9 mouse cellular contexts compared by ENCODE assay signal in genomic region chr13:69459657-69460458, GRCm38 (mm10).
A peak's percentile ranks its signal among the peaks of the same experiment; 100 is the strongest.
DNase-seq lines count a peak whose midpoint lies in the region; ATAC-seq and TF ChIP-seq lines count a peak whose summit lies in the region.
"Had no signal": no experiment of that assay in that cellular context is flagged by ENCODE, and none has a peak within 500 bp of the region (broad histone marks: within the 10 kb centered on the region; RNA-seq: fewer than 3 reads in every experiment).

No protein-coding gene starts in this region.

- no peaks in the 10 kb centered on the region for H3K9me3 ChIP-seq in hindbrain, embryonic 11.5 days (ENCODE audit: control insufficient read depth, low read length)
- no peaks in the 10 kb centered on the region for H3K9me3 ChIP-seq in hindbrain, embryonic 12.5 days (replicated peaks)
- no peaks in the 10 kb centered on the region for H3K9me3 ChIP-seq in ES-E14 (ENCODE audit: control insufficient read depth, insufficient read depth, low read depth, low read length)
- no peaks in the 10 kb centered on the region; the same call in 1 of the 2 replicates for H3K9me3 ChIP-seq in neural tube, embryonic 11.5 days (ENCODE audit: control insufficient read depth, low read length)
- H3K9me3 ChIP-seq: limb, embryonic 15.5 days had no signal

- DNase-seq in hindbrain, embryonic 11.5 days (ENCODE audit: low spot score), result peak; percentile 68
- no peak for DNase-seq in ES-E14 (ENCODE audit: low read depth, low spot score)
- DNase-seq in cerebellum, postnatal 25 days, result peak; percentile 41 to 68
- DNase-seq in gastrocnemius, postnatal 4 days (ENCODE audit: low spot score in 2 of 2), result peak; percentile 40 to 59
- DNase-seq in left cerebral cortex, adult 18-20 months (ENCODE audit: low spot score in 2 of 2), result peak; percentile 80 to 83
- DNase-seq in neural tube, embryonic 11.5 days (ENCODE audit: low spot score), result peak; percentile 71

- no peak overlapping the region for H3K4me3 ChIP-seq in hindbrain, embryonic 11.5 days (ENCODE audit: low read depth, low read length)
- no peak overlapping the region for H3K4me3 ChIP-seq in hindbrain, embryonic 12.5 days
- H3K4me3 ChIP-seq in ES-E14 (ENCODE audit: insufficient read depth in 1 of 2, low read depth in 1 of 2, low read length in 2 of 2, poor library complexity in 1 of 2, severe bottlenecking in 1 of 2), result no peak overlapping the region
- H3K4me3 ChIP-seq in neural tube, embryonic 11.5 days (ENCODE audit: low read depth, low read length), result no peak overlapping the region
- H3K4me3 ChIP-seq: limb, embryonic 15.5 days had no signal

- H3K9ac ChIP-seq in hindbrain, embryonic 11.5 days (ENCODE audit: low read depth, low read length), result no peak overlapping the region
- H3K9ac ChIP-seq in hindbrain, embryonic 12.5 days, result no peak overlapping the region
- H3K9ac ChIP-seq in ES-E14 (ENCODE audit: insufficient read depth, low read depth, low read length, poor library complexity, severe bottlenecking), result no peak overlapping the region
- no peak overlapping the region for H3K9ac ChIP-seq in neural tube, embryonic 11.5 days (ENCODE audit: low read length)
- H3K9ac ChIP-seq: limb, embryonic 15.5 days had no signal

- H3K27ac ChIP-seq in hindbrain, embryonic 11.5 days (ENCODE audit: low read depth, low read length), result no peak overlapping the region
- no peak overlapping the region for H3K27ac ChIP-seq in hindbrain, embryonic 12.5 days
- no peak overlapping the region for H3K27ac ChIP-seq in ES-E14 (ENCODE audit: insufficient read depth, low read depth, low read length, poor library complexity, severe bottlenecking)
- no peak overlapping the region for H3K27ac ChIP-seq in neural tube, embryonic 11.5 days (ENCODE audit: low read depth, low read length)
- H3K27ac ChIP-seq: limb, embryonic 15.5 days had no signal

- in situ Hi-C loops in ES-E14 (cut with MboI; ENCODE audit: low sequenced_read_pairs in 2 of 2, unreplicated experiment in 2 of 2), result no loop called here

- no peak overlapping the region for H3K4me2 ChIP-seq in hindbrain, embryonic 11.5 days (replicated peaks; ENCODE audit: low read depth, low read length)
- H3K4me2 ChIP-seq in hindbrain, embryonic 12.5 days (replicated peaks), result no peak overlapping the region
- no peak overlapping the region for H3K4me2 ChIP-seq in neural tube, embryonic 11.5 days (ENCODE audit: low read depth)
- H3K4me2 ChIP-seq: limb, embryonic 15.5 days had no signal

- 19% methylated on average over 8 of the region's 8 CpGs for WGBS in hindbrain, embryonic 11.5 days
- WGBS in hindbrain, embryonic 12.5 days, result 20% methylated on average over 8 of the region's 8 CpGs
- WGBS in neural tube, embryonic 11.5 days, result 17% methylated on average over 8 of the region's 8 CpGs

- H3K4me1 ChIP-seq in hindbrain, embryonic 11.5 days (replicated peaks; ENCODE audit: control insufficient read depth, insufficient read depth, low read length), result no peaks in the 10 kb centered on the region
- H3K4me1 ChIP-seq in hindbrain, embryonic 12.5 days, result no peaks in the 10 kb centered on the region
- H3K4me1 ChIP-seq in ES-E14 (ENCODE audit: control insufficient read depth in 2 of 2, insufficient read depth in 2 of 2, low read length in 2 of 2, poor library complexity in 1 of 2), result no peaks in the 10 kb centered on the region
- H3K4me1 ChIP-seq in neural tube, embryonic 11.5 days (ENCODE audit: control insufficient read depth, insufficient read depth, low read length), result no peaks in the 10 kb centered on the region

- H3K27me3 ChIP-seq in hindbrain, embryonic 11.5 days (ENCODE audit: control insufficient read depth, insufficient read depth, low read length), result no peaks in the 10 kb centered on the region
- H3K27me3 ChIP-seq in hindbrain, embryonic 12.5 days, result no peaks in the 10 kb centered on the region
- no peaks in the 10 kb centered on the region for H3K27me3 ChIP-seq in neural tube, embryonic 11.5 days (ENCODE audit: control insufficient read depth, insufficient read depth, low read length)
- H3K27me3 ChIP-seq: limb, embryonic 15.5 days had no signal

- no peak; the same call in 1 of the 2 replicates for ATAC-seq in hindbrain, embryonic 11.5 days (ENCODE audit: low FRiP score)
- no peak for ATAC-seq in hindbrain, embryonic 12.5 days (ENCODE audit: low FRiP score)
- ATAC-seq in neural tube, embryonic 11.5 days (ENCODE audit: insufficient read depth, low FRiP score, low TSS enrichment), result 0 out of 2 replicates have a peak, but pooled peaks have one; percentile 51
- ATAC-seq in activated CD4-positive, CD25-positive, alpha-beta regulatory T cell, adult 4 months, result no peak

- H3K36me3 ChIP-seq in hindbrain, embryonic 11.5 days (ENCODE audit: control insufficient read depth, insufficient read depth, low read length), result no peaks in the 10 kb centered on the region
- H3K36me3 ChIP-seq in hindbrain, embryonic 12.5 days, result no peaks in the 10 kb centered on the region
- H3K36me3 ChIP-seq in ES-E14 (ENCODE audit: control insufficient read depth, insufficient read depth, low read length, poor library complexity, severe bottlenecking), result no peaks in the 10 kb centered on the region
- no peaks in the 10 kb centered on the region for H3K36me3 ChIP-seq in neural tube, embryonic 11.5 days (ENCODE audit: control insufficient read depth, insufficient read depth, low read length)
- H3K36me3 ChIP-seq: limb, embryonic 15.5 days had no signal

TF ChIP-seq in ES-E14, 5 proteins besides CTCF, POLR2A, EP300 and RAD21:
- TF ChIP-seq ZC3H11A (IDR thresholded peaks at IDR 0.05; ENCODE audit: borderline replicate concordance, low read depth, low read length) (peak; percentile 64), HCFC1 (IDR thresholded peaks at IDR 0.05; ENCODE audit: borderline replicate concordance, insufficient read depth, low read length) (no peak), MAFK (IDR thresholded peaks at IDR 0.05; ENCODE audit: insufficient read depth, low read depth, low read length) (no peak), CHD2 (IDR thresholded peaks at IDR 0.05; ENCODE audit: low read depth, low read length) (no peak)
